Mouse (Mus musculus) left cerebral cortex, postnatal 36 days (tissue): ENCODE measurements around the gene Ncoa7. TPM values are rescaled to one million over a fixed set of nuclear protein-coding genes. Genes with fewer than 3 reads are reported as not detected.

ENCODE experiments used
- DNase-seq, 2 experiments: peaks; one replicate each; pipeline ENCODE4 v3.0.0; 2021 to 2022; ENCODE audit warnings: low spot score in 2 of 2, mixed read lengths in 1 of 2
- intact Hi-C: fragments of 180-260 bp; cut with DNase I; formaldehyde crosslinking; loops from one replicate; pipeline ENCODE4 v1.15.1; 2025
- total RNA-seq, 2 experiments: library from RNA; stranded (reverse); gene quantifications; 2 replicates each; pipeline ENCODE4 v1.2.3; 2021

The Ncoa7 gene
- total RNA-seq, 2 experiments from 2014 or later: 105 to 109 TPM

DNA sequence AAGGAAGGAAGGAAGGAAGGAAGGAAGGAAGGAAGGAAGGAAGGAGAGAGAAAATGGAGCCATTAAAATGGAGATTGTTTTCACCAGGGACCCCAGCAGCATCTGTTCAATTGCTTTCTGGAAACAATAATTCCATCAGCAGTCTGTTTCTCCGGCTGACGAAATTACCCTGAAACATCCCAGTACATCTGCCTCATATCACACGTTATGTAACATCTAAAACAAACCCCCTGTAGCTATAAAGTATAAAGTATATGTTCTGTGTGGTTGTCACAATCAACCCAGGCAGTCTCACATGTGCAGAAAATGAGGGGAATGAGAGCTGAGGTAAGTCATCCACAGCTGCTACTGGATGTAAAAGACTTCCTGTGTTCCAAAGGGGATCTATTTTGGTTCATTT, 49.0 kb downstream of the Ncoa7 start:
- no peak for DNase-seq
- intact Hi-C loops: no loop called here

- intact Hi-C loops: no loop called here
- DNase-seq: no peak
Observed at GRCm38 (mm10) chr10:30752485-30752884, 50.6 kb downstream of the Ncoa7 start.

DNA sequence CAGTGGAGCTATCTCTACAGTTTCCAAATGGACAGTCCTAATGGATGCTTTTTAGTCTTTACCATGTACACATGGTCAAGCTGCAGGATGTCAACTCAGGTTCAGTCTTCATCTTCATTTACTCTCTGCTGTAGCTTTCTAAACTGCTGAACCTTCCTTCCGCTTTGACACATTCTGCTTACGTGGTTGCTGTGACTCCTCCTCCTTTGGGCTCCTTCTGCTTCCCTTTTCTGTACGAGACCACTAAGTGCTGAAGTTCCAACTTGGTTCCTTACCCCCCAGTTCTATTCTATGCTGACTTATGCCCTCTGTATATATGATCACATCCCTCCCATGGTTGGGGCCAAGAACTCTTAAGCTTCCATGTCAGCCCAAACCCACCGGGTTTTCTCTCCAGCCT, 51.5 kb downstream of the Ncoa7 start:
- no peak for DNase-seq
- intact Hi-C loops: no loop called here

- DNase-seq: no peak
- intact Hi-C loops: no loop called here
Observed at GRCm38 (mm10) chr10:30749807-30750206, 53.3 kb downstream of the Ncoa7 start.

DNA sequence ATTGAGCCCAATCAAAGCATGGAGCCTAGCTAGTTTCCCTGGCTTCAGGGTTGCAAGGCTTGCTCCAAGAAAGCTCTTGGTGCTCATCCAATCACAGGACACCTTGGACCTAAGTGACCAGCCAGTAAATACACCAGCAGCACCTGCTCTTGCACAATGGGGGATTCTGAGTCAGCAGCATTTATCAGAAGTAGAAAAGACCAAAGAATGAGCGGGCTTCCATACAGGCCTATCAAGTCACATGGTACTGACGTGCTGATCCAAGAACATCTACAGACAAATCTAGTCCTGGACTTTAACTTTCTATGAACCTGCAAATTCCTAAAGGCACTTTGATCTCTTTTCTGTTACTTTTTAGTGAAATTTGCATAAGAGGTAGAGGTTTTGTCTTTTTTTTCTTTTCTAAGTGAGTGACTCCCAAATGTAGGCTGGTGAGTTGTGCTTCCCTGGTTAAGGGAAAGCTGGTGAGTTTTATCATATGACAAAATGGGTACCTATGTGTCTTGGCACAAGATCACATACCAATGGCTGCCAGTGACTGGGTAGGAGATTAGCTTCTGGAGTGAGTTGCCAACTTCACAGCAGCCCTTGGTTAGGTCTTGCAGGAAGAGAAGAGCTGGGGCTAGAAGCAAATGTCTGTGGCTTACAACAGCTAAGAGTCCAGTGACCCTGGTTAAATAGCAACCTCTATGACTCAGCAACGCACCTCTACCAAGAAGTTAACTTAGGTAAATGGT, 57.7 kb downstream of the Ncoa7 start:
- DNase-seq: no peak
- intact Hi-C loops: no loop called here

DNA sequence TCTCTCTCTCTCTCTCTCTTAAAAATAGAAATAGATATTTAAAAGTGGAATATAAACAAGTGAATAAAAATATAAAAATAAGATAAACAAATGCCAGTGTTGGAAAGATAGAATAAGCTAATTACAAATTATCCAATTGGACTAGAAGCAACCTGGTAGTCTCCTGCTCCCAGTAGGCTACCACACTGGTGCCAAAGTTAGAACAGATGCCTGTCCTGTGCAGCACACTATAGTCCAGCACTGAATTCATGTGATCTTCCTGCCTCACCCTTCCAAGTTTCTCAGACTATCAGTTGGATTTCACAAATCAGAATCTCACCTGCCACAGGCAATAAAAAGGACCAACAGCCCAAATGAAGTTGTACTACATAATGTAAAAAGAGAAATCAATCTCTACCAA, 59.9 kb downstream of the Ncoa7 start:
- no peak for DNase-seq
- intact Hi-C loops: no loop called here

- no peak for DNase-seq
Observed at GRCm38 (mm10) chr10:30738403-30738802, 64.7 kb downstream of the Ncoa7 start.

GRCm38 (mm10) chr10:30737323-30737722, 65.8 kb downstream of the Ncoa7 start:
- intact Hi-C loops: no loop called here

More at GRCm38 (mm10) chr10:30738403-30738802, 64.7 kb downstream of the Ncoa7 start:
- intact Hi-C loops: no loop called here

DNA sequence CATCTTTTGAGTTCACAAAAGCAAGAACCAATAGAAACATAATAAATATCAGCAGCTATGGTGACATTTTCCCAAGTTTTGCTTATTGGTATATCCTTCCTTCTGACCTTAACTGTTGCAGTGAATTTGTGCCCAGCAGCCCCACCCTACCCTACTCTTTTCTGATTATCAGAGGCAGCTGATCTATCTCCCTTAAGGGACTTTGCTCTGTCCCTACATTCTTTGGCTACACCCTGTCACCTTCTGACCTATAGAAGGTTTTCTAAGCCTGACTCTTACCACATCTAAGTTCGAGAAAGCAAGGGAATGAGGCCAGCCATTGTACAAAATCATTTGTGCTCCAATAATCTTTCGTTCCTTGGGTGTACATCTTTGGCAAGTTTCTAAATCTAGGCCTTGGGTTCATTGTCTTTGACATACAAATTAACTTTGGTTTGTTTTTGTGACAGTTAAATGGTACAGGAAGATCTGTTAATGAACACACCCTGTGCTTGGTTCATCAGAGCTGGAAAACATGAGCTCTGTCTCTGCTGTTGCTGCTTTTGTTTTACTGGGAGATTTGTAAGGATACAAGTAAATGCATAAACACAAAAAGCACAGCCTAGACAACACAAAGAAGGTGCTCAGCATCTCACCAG, 69.9 kb downstream of the Ncoa7 start:
- DNase-seq: no peak
- intact Hi-C loops: no loop called here

More at GRCm38 (mm10) chr10:30737323-30737722, 65.8 kb downstream of the Ncoa7 start:
- no peak for DNase-seq

GRCm38 (mm10) chr10:30731321-30731914, 71.7 kb downstream of the Ncoa7 start:
- intact Hi-C loops: no loop called here
- DNase-seq: no peak

DNA sequence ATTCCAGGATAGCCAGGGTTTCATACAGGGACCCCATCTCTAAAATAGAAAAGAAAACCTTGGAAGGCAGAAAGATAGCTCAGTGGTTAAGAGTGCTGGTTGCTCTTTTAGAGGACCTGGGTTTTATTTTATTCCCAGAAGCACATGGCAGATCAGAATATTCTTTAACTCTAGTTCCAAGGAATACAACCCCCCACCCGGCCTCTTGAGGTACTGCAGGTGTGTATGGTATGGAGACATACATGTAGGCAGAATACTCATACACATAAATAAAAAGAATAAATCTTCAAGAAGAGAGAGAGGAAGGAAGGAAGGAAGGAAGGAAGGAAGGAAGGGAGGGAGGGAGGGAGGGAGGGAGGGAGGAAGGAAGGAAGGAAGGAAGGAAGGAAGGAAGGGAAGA, 72.3 kb downstream of the Ncoa7 start:
- no peak for DNase-seq
- intact Hi-C loops: no loop called here

- DNase-seq: no peak
- intact Hi-C loops: loop anchor here (5.0 kb wide), 1 partner anchor 73 kb away; the partner anchor contains the start of gene Ncoa7
Observed at GRCm38 (mm10) chr10:30729157-30730096, 73.7 kb downstream of the Ncoa7 start.

- DNase-seq: no peak
- intact Hi-C loops: no loop called here
Observed at GRCm38 (mm10) chr10:30723014-30723413, 80.1 kb downstream of the Ncoa7 start.

DNA sequence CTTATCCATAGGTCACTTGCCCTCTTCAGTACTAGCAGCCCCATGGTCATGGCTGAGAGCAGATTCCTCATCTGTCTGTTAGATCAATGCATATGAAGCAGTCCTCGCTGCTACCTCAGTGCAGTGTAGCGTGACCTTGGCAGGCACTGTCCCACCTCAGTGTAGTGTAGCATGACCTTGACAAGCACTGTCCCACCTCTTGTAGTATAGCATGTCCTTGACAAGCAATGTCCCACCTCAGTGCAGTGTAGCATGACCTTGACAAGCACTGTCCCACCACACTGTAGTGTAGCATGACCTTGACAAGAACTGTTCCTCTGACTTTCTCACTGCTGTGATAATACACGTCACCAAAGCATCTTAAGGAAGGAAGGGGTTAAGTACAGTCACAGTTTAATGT, 82.6 kb downstream of the Ncoa7 start:
- no peak for DNase-seq
- intact Hi-C loops: no loop called here

DNA sequence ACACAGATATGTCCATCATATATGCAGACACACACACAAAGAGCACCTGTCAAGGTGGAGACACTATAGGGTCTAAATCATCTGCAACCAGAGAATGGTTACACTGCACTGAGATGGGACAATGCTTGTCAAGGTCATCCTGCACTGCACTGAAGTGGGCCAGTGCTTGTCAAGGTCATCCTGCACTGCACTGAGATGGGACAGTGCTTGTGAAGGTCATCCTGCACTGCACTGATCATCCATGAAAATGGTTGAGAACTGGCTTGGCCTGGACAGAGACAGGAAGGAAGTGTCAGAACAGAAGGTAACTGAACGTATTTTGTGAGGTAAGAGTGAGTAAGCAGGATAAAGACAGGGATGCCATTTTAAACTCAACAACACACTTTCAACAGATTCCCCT, 83.2 kb downstream of the Ncoa7 start:
- DNase-seq: no peak
- intact Hi-C loops: no loop called here

DNA sequence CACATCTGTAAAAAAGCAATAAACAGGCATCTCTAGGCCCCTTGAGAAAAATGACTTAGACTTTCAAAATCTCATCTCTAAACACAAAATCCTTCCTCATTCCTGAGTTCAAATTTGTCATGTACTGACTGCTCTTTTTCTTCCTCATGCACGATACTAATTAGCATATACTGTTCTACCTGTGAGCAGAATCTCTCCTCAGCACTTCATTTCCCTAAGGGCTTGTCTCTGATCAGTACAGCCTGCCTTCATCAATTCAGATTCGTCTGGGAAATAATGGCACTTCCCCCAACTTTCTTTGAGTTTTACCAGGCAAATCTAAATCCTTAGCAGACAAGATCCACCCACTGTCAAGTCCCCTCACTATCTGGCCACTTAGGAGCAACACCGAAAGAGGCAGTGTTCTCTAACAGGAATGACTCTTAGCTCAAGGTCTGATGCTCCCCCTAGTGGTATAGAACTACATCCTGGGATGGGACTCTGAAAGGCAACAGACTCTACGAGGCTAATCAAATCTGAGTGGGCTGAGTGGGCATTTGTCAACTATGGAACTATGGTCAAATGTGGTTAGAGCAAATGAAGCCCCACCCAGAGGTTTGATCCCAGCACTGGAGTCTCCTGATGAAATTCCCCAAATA, 84.3 kb downstream of the Ncoa7 start:
- intact Hi-C loops: no loop called here

DNA sequence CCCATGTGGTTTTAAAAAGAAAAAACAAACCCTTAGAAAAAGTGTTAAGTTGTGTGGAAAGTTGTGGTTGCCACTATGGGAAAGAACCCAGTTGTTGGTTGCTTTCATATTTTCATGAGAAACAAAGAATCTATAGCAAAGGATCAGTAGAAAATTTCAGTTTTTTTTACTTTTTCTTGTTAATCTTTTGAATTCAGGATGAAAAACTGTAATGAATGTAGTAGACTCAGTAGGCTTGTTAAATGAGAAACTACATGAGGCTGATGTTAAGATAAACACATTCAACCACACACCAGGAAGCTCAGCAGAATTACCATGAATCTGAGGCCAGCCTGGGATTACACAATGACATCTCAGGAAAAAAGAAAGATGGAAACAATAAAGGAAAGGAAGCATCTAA, 87.0 kb downstream of the Ncoa7 start:
- no peak for DNase-seq
- intact Hi-C loops: no loop called here

More for the DNA sequence above, 84.3 kb downstream of the Ncoa7 start:
- no peak for DNase-seq

GRCm38 (mm10) chr10:30712540-30712939, 90.6 kb downstream of the Ncoa7 start:
- no peak for DNase-seq
- intact Hi-C loops: no loop called here

- DNase-seq: no peak
- intact Hi-C loops: no loop called here
Observed at GRCm38 (mm10) chr10:30709846-30710403, 93.2 kb downstream of the Ncoa7 start.
